Mouse (Mus musculus): Measurements from ENCODE around the gene Skap1. TPM values are rescaled to one million over a fixed set of nuclear protein-coding genes. Genes with fewer than 3 reads are reported as not detected.

Gene Skap1
- total and polyA plus RNA-seq, 3 experiments, result not detected

GRCm38 (mm10) chr11:96620660-96621059, 156.3 kb downstream of the Skap1 start:
- Histone ChIP-seq H3K9ac (ENCODE audit: control insufficient read depth, low read depth, low read length, poor library complexity, severe bottlenecking) (no peak overlapping the region), H3K36me3 (ENCODE audit: control insufficient read depth in 1 of 2, insufficient read depth in 2 of 2, low read length in 2 of 2) (no peaks in the 10 kb centered on the region), H3K79me2 (ENCODE audit: control insufficient read depth, insufficient read depth, low read length, poor library complexity) (no peaks in the 10 kb centered on the region), H3K4me1 (ENCODE audit: control insufficient read depth in 1 of 2, insufficient read depth in 2 of 2, low read length in 2 of 2) (no peaks in the 10 kb centered on the region), H3K27me3 (ENCODE audit: control insufficient read depth in 1 of 2, insufficient read depth in 2 of 2, low read length in 2 of 2) (peaks cover 8 to 42% of the 10 kb centered on the region in 2 experiments), H3K27ac (ENCODE audit: control insufficient read depth, low read depth, low read length) (no peak overlapping the region), H3K4me3 (ENCODE audit: control insufficient read depth in 1 of 2, insufficient read depth in 1 of 2, low read depth in 2 of 2, low read length in 2 of 2) (no peak overlapping the region), H3K9me3 (replicated peaks; ENCODE audit: insufficient read depth, low read length) (no peaks in the 10 kb centered on the region)
- TF ChIP-seq SIN3A (IDR thresholded peaks at IDR 0.05; ENCODE audit: low read length) (no peak), MAZ (IDR thresholded peaks at IDR 0.05; ENCODE audit: low read depth, low read length) (no peak), CTCF (IDR thresholded peaks at IDR 0.05 in 2 of 3, conservative IDR thresholded peaks at IDR 0.05 in 1 of 3; ENCODE audit: control insufficient read depth in 1 of 3, insufficient read depth in 1 of 3, low read depth in 2 of 3, low read length in 3 of 3, poor library complexity in 1 of 3, severe bottlenecking in 1 of 3) (no peak), E2F4 (IDR thresholded peaks at IDR 0.05; ENCODE audit: borderline replicate concordance, low read depth, low read length) (no peak), HCFC1 (IDR thresholded peaks at IDR 0.05; ENCODE audit: low read depth, low read length) (no peak), ZKSCAN1 (IDR thresholded peaks at IDR 0.05; ENCODE audit: low read depth, low read length) (no peak), SMC3 (IDR thresholded peaks at IDR 0.05; ENCODE audit: low read depth, low read length) (no peak), USF2 (IDR thresholded peaks at IDR 0.05; ENCODE audit: borderline replicate concordance in 1 of 2, insufficient read depth in 1 of 2, low read depth in 1 of 2, low read length in 2 of 2) (no peak), MAFK (IDR thresholded peaks at IDR 0.05; ENCODE audit: borderline replicate concordance, low read depth, low read length) (no peak)
- no peak for DNase-seq (ENCODE audit: low read depth, low spot score)

- DNase-seq (ENCODE audit: low read depth, low spot score), result peak; percentile 78
- Histone ChIP-seq H3K4me1 (ENCODE audit: control insufficient read depth in 1 of 2, insufficient read depth in 2 of 2, low read length in 2 of 2) (no peaks in the 10 kb centered on the region), H3K9ac (ENCODE audit: control insufficient read depth, low read depth, low read length, poor library complexity, severe bottlenecking) (no peak overlapping the region), H3K4me3 (ENCODE audit: control insufficient read depth in 1 of 2, insufficient read depth in 1 of 2, low read depth in 2 of 2, low read length in 2 of 2) (no peak overlapping the region), H3K27ac (ENCODE audit: control insufficient read depth, low read depth, low read length) (no peak overlapping the region), H3K27me3 (ENCODE audit: control insufficient read depth in 1 of 2, insufficient read depth in 2 of 2, low read length in 2 of 2) (peaks cover 11 to 41% of the 10 kb centered on the region in 2 experiments), H3K36me3 (ENCODE audit: control insufficient read depth in 1 of 2, insufficient read depth in 2 of 2, low read length in 2 of 2) (no peaks in the 10 kb centered on the region), H3K79me2 (ENCODE audit: control insufficient read depth, insufficient read depth, low read length, poor library complexity) (no peaks in the 10 kb centered on the region), H3K9me3 (replicated peaks; ENCODE audit: insufficient read depth, low read length) (no peaks in the 10 kb centered on the region)
- peak; percentile 15; the same call in 1 of the 2 replicates for TF ChIP-seq JUND (IDR thresholded peaks at IDR 0.05; ENCODE audit: low read depth, low read length)
- no peak for TF ChIP-seq MYB (IDR thresholded peaks at IDR 0.05; ENCODE audit: low read depth, low read length)
- peak; percentile 84 to 92 (median 90) for TF ChIP-seq CTCF (IDR thresholded peaks at IDR 0.05 in 2 of 3, conservative IDR thresholded peaks at IDR 0.05 in 1 of 3; ENCODE audit: control insufficient read depth in 1 of 3, insufficient read depth in 1 of 3, low read depth in 2 of 3, low read length in 3 of 3, poor library complexity in 1 of 3, severe bottlenecking in 1 of 3)
- no peak for TF ChIP-seq CHD1 (IDR thresholded peaks at IDR 0.05; ENCODE audit: low read depth, low read length)
- TF ChIP-seq UBTF (IDR thresholded peaks at IDR 0.05; ENCODE audit: borderline replicate concordance, insufficient read depth, low read depth, low read length), result no peak
- TF ChIP-seq BHLHE40 (IDR thresholded peaks at IDR 0.05; ENCODE audit: borderline replicate concordance, low read depth, low read length), result no peak
- peak; percentile 51 for TF ChIP-seq RAD21 (IDR thresholded peaks at IDR 0.05; ENCODE audit: low read depth, low read length)
- no peak for TF ChIP-seq USF1 (IDR thresholded peaks at IDR 0.05; ENCODE audit: low read depth, low read length)
- TF ChIP-seq MXI1 (IDR thresholded peaks at IDR 0.05; ENCODE audit: low read depth, low read length), result no peak
- no peak for TF ChIP-seq NELFE (IDR thresholded peaks at IDR 0.05; ENCODE audit: low read depth, low read length)
- TF ChIP-seq USF2 (IDR thresholded peaks at IDR 0.05; ENCODE audit: borderline replicate concordance in 1 of 2, insufficient read depth in 1 of 2, low read depth in 1 of 2, low read length in 2 of 2), result no peak
- TF ChIP-seq SMC3 (IDR thresholded peaks at IDR 0.05; ENCODE audit: low read depth, low read length), result peak; percentile 73
- TF ChIP-seq TCF12 (IDR thresholded peaks at IDR 0.05; ENCODE audit: low read depth, low read length), result no peak
- TF ChIP-seq NRF1 (IDR thresholded peaks at IDR 0.05; ENCODE audit: insufficient read depth, low read depth, low read length, poor library complexity, severe bottlenecking), result no peak
- TF ChIP-seq MAZ (IDR thresholded peaks at IDR 0.05; ENCODE audit: low read depth, low read length), result 0 out of 2 replicates have a peak, but pooled peaks have one; percentile 27
- no peak for TF ChIP-seq POLR2AphosphoS5 (IDR thresholded peaks at IDR 0.05; ENCODE audit: borderline replicate concordance, low read depth, low read length)
- TF ChIP-seq ETS1 (IDR thresholded peaks at IDR 0.05; ENCODE audit: low read depth, low read length), result no peak
- TF ChIP-seq ELF1 (IDR thresholded peaks at IDR 0.05; ENCODE audit: low read depth, low read length), result no peak
- TF ChIP-seq KAT2A (conservative IDR thresholded peaks at IDR 0.05; ENCODE audit: low read depth, low read length), result no peak
- TF ChIP-seq GABPA (IDR thresholded peaks at IDR 0.05; ENCODE audit: low read depth, low read length), result no peak
- no peak for TF ChIP-seq EP300 (IDR thresholded peaks at IDR 0.05; ENCODE audit: low read depth in 1 of 2, low read length in 2 of 2)
- no peak for TF ChIP-seq ZKSCAN1 (IDR thresholded peaks at IDR 0.05; ENCODE audit: low read depth, low read length)
- TF ChIP-seq MEF2A (IDR thresholded peaks at IDR 0.05; ENCODE audit: extremely low read depth, insufficient replicate concordance, low read depth, low read length, poor library complexity, severe bottlenecking), result no peak
- no peak for TF ChIP-seq TBP (IDR thresholded peaks at IDR 0.05; ENCODE audit: low read depth, low read length)
- no peak for TF ChIP-seq MAX (IDR thresholded peaks at IDR 0.05; ENCODE audit: low read length)
- TF ChIP-seq MYC (IDR thresholded peaks at IDR 0.05; ENCODE audit: low read depth, low read length), result no peak
Observed at GRCm38 (mm10) chr11:96621167-96621566, 156.8 kb downstream of the Skap1 start.
